Mouse (Mus musculus) neural tube, embryonic 15.5 days (tissue): ENCODE data around the gene Ino80b. TPM values are rescaled to one million over a fixed set of nuclear protein-coding genes. Genes with fewer than 3 reads are reported as not detected.
A peak's percentile ranks its signal among the peaks of the same experiment; 100 is the strongest.

Experiments used
- ATAC-seq: fragments of 200-750 bp; cut with Nextera tagmentation; 2 replicates; pipeline ENCODE4 v1.8.0; 2017; ENCODE audit warnings: mild to moderate bottlenecking, moderate TSS enrichment, moderate library complexity; ENCODE audit not compliant: low FRiP score
- H3K27ac ChIP-seq: fragments of 300-500 bp; sonication (generic); replicated peaks from 2 replicates; pipeline ENCODE4 v1.5.1; 2015; ENCODE audit warnings: mild to moderate bottlenecking, inconsistent platforms
- H3K27me3 ChIP-seq: fragments of 300-500 bp; sonication (generic); replicated peaks from 2 replicates; pipeline ENCODE4 v1.6.1; 2015; ENCODE audit warnings: inconsistent platforms
- H3K36me3 ChIP-seq: fragments of 300-500 bp; sonication (generic); 2 replicates; pipeline ENCODE4 v1.6.1; 2015; ENCODE audit warnings: inconsistent platforms
- H3K4me1 ChIP-seq: fragments of 300-500 bp; sonication (generic); 2 replicates; pipeline ENCODE4 v1.6.1; 2015; ENCODE audit warnings: inconsistent platforms
- H3K4me2 ChIP-seq: fragments of 300-500 bp; sonication (generic); 2 replicates; pipeline ENCODE4 v1.6.1; 2015; ENCODE audit warnings: inconsistent platforms, mild to moderate bottlenecking, moderate library complexity
- H3K4me3 ChIP-seq: fragments of 300-500 bp; sonication (generic); replicated peaks from 2 replicates; pipeline ENCODE4 v1.5.1; 2015; ENCODE audit warnings: mild to moderate bottlenecking, inconsistent platforms
- H3K9ac ChIP-seq: fragments of 300-500 bp; sonication (generic); replicated peaks from 2 replicates; pipeline ENCODE4 v1.6.1; 2015; ENCODE audit warnings: mild to moderate bottlenecking, inconsistent platforms
- H3K9me3 ChIP-seq: fragments of 300-500 bp; sonication (generic); replicated peaks from 2 replicates; pipeline ENCODE4 v1.6.1; 2016; ENCODE audit warnings: inconsistent platforms
- WGBS: fragments of 180-500 bp; shearing (Covaris S2); methylation state at CpG from one replicate; pipeline ENCODE4 v1.1.7; 2015; ENCODE audit warnings: mixed read lengths; 5-methylcytosine and 5-hydroxymethylcytosine counted together
- polyA plus RNA-seq: library from polyadenylated mRNA; unstranded; fragments of >200 nt; fragmentation: Nextera tagmentation; extraction: Ambion mirVana; gene quantifications from 2 replicates; pipeline ENCODE4 v1.2.1, GENCODE M21; 2015

Gene Ino80b
- polyA plus RNA-seq, 1 experiment from 2014 or later: 12.3 TPM

DNA sequence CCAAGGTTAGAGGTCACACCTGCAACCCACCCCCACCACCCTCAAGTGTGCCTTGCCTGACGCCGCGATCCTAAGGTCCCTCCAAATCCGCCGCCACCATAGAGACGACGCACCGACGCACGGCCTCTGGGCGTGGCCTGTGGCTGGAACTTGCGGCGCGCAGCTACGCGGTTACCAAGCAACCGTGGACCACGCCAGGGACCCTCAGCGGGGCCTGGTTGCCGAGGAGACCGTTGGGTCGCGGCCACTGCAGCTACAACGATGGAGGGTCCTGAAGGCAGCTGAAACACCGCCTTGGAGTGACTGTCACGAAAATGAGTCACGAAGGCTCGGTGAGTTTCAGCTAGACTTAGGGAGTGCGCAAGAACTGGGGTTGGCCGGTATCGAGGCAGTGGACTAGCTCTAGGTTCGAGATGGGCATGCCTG lies 31.0 kb upstream of the Ino80b start, which contains the start of the genes Wdr54 and 1700003E16Rik:
Wdr54 (minus strand) TSS at position 139 of the 426 bp plus-strand sequence.
1700003E16Rik (plus strand) TSS at position 146 of the 426 bp plus-strand sequence.
- H3K9ac ChIP-seq: peak within 1 kb of the TSS; percentile 61
- peak; percentile 93 for ATAC-seq
- WGBS: under 1% methylated on average over 32 of the region's 32 CpGs

DNA sequence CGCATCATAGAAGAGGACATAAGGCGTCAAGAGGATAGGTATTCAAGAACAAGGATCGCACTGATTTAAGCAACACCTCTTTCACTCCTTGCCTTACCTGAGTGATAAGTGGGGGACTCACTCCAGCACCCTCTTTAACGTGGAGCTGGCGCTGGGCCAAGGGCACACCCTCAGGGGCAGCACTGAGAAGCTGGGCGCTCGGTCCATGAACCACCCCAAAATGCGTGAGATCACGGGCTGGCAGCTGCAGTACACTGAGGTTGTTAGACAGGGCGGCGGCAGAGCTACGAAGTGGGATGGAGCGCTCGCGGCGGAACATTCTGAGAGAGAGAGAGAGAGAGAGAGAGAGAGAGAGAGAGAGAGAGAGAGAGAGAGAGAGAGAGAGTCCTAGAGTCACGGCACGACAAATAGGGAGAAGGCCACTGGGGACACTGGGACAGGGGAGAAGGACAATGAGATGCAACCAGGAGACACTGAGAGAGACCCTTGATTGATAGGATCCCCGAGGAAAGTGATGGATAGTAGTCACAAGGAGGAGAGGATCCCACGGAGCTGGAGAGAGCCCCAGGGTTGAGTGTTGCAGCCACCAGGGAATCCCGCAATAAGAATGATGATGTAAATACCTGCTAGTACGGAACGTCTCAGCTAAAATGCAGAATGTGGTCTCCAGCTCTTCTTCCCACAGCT lies 30.5 kb upstream of the Ino80b start:
- Histone ChIP-seq H3K9me3 (no peaks in the 10 kb centered on the region), H3K4me3 (peak overlapping the region; percentile 62), H3K36me3 (peaks cover 14% of the 10 kb centered on the region), H3K9ac (peak overlapping the region; percentile 61), H3K27me3 (peaks cover 8% of the 10 kb centered on the region), H3K27ac (peak overlapping the region; percentile 41), H3K4me1 (peaks cover 22% of the 10 kb centered on the region), H3K4me2 (peak overlapping the region; percentile 85)
- peak; percentile 22 for ATAC-seq
- WGBS: 8% methylated on average over 23 of the region's 23 CpGs

More for the DNA sequence above, 31.0 kb upstream of the Ino80b start, which contains the start of the genes Wdr54 and 1700003E16Rik:
- no peaks in the 10 kb centered on the region for H3K9me3 ChIP-seq
- peak within 1 kb of the TSS; percentile 62 for H3K4me3 ChIP-seq
- peaks cover 14% of the 10 kb centered on the region for H3K27me3 ChIP-seq
- peak within 1 kb of the TSS; percentile 85 for H3K4me2 ChIP-seq
- peaks cover 14% of the 10 kb centered on the region for H3K36me3 ChIP-seq
- peaks cover 22% of the 10 kb centered on the region for H3K4me1 ChIP-seq
- H3K27ac ChIP-seq: peak within 1 kb of the TSS; percentile 41

DNA sequence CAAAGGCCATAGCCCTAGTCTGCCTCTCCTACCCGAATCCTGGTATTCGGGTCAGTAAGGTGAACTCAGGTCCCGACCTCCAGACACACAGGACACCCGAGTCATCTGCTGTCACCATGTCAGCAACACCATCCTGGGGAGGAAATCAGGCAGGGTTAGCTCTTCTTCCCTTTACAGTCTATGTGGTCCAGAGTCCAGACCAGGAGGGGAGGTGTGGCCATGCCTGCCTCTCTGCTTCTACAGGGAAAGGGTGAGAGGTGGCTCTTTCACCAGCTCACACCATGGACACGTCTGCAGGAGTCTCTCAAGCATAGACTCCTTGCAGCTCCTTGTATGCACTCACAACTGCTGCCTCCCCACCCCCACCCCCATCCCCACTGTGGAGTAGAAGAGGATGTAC lies 28.3 kb upstream of the Ino80b start:
- no peak overlapping the region for H3K4me2 ChIP-seq
- H3K9me3 ChIP-seq: no peaks in the 10 kb centered on the region
- peaks cover 17% of the 10 kb centered on the region for H3K36me3 ChIP-seq
- no peak overlapping the region for H3K27ac ChIP-seq
- H3K4me1 ChIP-seq: peaks cover 22% of the 10 kb centered on the region
- ATAC-seq: no peak
- H3K27me3 ChIP-seq: no peaks in the 10 kb centered on the region
- no peak overlapping the region for H3K4me3 ChIP-seq
- no peak overlapping the region for H3K9ac ChIP-seq
- 80% methylated on average over 5 of the region's 5 CpGs for WGBS

DNA sequence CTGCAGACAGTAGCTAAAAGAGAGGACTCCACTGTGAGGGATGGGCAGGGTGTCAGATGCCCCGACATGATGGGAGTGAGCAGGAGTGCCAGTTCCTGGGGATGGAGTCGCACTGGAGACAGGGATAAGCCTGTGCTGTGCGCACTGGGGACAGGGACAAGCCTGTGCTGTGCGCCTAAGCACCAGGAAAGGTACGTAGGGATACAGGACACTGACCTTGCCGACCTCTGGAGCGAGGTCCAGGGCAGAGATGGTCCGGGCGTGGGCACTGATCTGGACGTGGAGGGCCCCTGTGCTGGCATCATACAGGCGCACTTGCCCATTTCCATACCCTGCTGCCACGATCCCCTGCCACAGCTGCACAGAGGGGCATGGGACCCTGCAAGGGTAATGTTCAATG lies 27.8 kb upstream of the Ino80b start:
- Histone ChIP-seq H3K36me3 (peaks cover 17% of the 10 kb centered on the region), H3K4me2 (no peak overlapping the region), H3K4me1 (peaks cover 22% of the 10 kb centered on the region), H3K27me3 (no peaks in the 10 kb centered on the region), H3K9ac (no peak overlapping the region), H3K27ac (no peak overlapping the region), H3K9me3 (no peaks in the 10 kb centered on the region), H3K4me3 (no peak overlapping the region)
- no peak for ATAC-seq
- 91% methylated on average over 12 of the region's 12 CpGs for WGBS

DNA sequence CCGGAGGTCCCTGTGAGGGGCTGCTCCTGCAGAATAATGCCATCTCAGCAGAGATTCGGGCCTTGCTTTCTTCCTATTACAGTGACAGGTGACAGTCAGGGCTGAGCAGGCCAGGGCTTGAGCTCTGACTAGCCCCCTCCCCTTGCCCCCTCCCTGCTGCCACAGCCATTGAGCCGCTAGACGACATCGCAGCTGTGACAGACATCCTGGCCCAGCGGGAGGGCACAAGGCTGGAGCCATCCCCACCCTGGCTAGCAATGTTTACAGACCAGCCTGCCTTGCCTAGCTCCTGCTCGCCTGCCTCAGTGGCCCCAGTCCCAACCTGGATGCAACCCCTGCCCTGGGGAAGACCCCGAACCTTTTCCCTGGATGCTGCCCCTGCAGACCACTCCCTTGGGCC lies 26.5 kb upstream of the Ino80b start:
- Histone ChIP-seq H3K4me1 (peaks cover 19% of the 10 kb centered on the region), H3K9me3 (no peaks in the 10 kb centered on the region), H3K4me3 (no peak overlapping the region), H3K36me3 (peaks cover 19% of the 10 kb centered on the region), H3K27me3 (no peaks in the 10 kb centered on the region), H3K9ac (no peak overlapping the region), H3K27ac (no peak overlapping the region), H3K4me2 (no peak overlapping the region)
- ATAC-seq: no peak
- WGBS: 34% methylated on average over 8 of the region's 8 CpGs

DNA sequence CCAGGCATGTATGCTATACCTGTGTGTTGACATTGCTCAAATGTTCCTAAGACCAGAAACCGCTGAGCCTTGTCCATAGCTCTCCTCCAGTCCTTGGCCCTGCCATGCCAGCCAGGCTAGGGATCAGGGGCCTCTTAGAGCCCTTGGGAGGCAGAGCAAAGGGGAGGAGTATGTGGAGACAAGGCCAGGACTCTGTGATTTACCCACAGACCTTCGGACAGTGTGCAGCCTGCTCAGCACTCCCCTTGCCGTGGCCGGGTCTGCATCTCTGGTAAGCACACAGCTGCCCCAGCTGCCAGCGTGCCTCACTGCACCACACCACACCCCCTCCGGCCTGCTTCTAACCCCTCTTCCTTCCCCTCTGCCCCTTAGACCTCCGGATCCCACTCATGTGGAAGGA lies 22.0 kb upstream of the Ino80b start:
- H3K36me3 ChIP-seq: peaks cover 9% of the 10 kb centered on the region; the same call in 1 of the 2 replicates
- no peak overlapping the region for H3K4me2 ChIP-seq
- ATAC-seq: no peak
- no peak overlapping the region for H3K27ac ChIP-seq
- no peaks in the 10 kb centered on the region for H3K9me3 ChIP-seq
- H3K4me3 ChIP-seq: no peak overlapping the region
- peaks cover 9% of the 10 kb centered on the region for H3K4me1 ChIP-seq
- WGBS: 44% methylated on average over 7 of the region's 7 CpGs
- H3K9ac ChIP-seq: no peak overlapping the region
- H3K27me3 ChIP-seq: no peaks in the 10 kb centered on the region

DNA sequence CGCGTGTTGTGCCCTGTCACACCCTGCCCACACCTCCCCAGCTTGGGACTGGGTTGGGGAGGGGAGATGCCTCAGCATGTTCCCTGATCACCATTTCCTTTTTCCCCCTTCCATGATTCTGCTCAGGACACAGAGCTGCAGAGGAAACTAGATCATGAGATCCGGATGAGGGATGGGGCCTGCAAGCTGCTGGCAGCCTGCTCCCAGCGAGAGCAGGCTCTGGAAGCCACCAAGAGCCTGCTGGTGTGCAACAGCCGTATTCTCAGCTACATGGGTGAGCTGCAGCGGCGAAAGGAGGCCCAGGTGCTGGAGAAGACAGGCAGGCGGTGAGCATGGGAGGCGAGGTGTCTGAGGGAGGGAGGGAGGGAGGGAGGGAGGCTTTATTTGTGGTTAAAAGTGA lies 20.6 kb upstream of the Ino80b start:
- Histone ChIP-seq H3K4me2 (no peak overlapping the region), H3K9ac (no peak overlapping the region; the same call in 1 of the 2 replicates), H3K9me3 (no peaks in the 10 kb centered on the region), H3K36me3 (0 out of 2 replicates have a peak, but pooled peaks cover 6% of the 10 kb centered on the region), H3K4me1 (peaks cover 15% of the 10 kb centered on the region), H3K4me3 (no peak overlapping the region), H3K27me3 (no peaks in the 10 kb centered on the region), H3K27ac (no peak overlapping the region)
- 76% methylated on average over 9 of the region's 9 CpGs for WGBS
- ATAC-seq: no peak

DNA sequence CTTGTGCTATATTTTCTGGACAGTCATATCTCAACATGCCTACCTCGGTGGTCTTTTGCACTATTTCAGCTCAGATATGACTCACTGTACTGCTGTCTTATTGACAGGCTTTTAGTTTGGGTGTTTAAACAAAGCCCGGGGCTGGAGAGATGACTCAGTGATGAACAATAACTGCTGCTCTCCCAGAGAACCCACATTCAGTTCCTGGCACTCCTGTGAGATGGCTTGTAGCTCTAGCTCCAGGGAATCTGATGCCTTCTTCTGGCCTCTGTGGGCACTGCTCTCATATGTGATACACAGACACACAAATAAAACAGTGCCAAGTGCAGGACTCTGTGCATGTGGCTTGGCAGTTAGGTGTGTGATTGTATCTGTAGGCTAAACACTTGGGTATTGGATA lies 20.0 kb upstream of the Ino80b start:
- no peak overlapping the region for H3K9ac ChIP-seq
- peaks cover 15% of the 10 kb centered on the region for H3K4me1 ChIP-seq
- H3K27me3 ChIP-seq: no peaks in the 10 kb centered on the region
- no peak for ATAC-seq
- no peak overlapping the region for H3K4me2 ChIP-seq
- H3K36me3 ChIP-seq: 0 out of 2 replicates have a peak, but pooled peaks cover 6% of the 10 kb centered on the region
- H3K4me3 ChIP-seq: no peak overlapping the region
- no peak overlapping the region for H3K27ac ChIP-seq
- H3K9me3 ChIP-seq: no peaks in the 10 kb centered on the region
- 79% methylated on average over 2 of the region's 2 CpGs for whole genome bisulfite sequencing

DNA sequence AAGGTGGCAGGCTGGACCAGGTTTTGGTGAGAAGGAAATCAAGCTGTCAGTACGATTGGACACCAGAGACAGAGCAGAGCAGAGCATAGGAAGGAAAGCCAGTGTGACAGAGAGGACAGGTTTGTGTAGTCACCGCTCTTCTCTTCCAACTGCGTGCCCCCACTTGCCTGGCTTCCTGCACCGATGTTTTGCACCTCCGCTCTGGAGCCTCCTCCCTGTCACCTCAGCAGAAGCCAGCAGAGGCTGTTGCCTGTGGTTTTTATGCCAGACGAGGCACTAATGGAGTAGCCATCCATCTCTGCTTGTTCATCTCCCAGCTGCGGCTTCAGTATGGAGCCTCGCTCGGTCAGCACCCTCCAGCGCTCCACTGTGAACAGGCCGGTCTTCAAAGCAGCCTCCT lies 17.7 kb upstream of the Ino80b start:
- WGBS: 37% methylated on average over 11 of the region's 11 CpGs

DNA sequence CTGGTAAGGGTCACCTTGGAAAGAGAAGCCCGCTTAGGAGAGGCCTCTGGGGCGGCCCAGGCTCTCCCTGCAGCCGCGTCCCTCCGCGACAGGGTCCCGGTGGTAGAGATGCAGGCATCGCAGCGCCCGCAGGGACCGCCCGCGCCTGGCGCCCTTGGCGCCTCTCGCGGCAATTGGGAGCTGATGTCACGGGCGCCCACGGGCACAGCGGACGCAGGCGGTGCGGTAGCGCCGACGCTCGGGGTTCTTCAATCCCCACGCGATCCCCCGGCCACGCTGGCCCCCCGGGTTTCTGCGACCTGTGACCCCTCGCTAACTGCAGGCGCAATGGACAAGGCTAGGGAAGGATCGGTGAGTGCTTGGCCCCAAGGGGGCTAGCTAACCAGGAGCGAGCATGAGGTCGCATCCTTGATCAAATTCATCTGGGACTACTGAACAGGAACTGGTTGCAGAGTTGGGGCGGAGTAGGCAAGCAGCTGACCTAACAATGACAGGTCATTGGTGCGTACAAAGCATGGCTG lies 17.0 kb upstream of the Ino80b start:
- peak; percentile 32; the same call in 1 of the 2 replicates for ATAC-seq
- WGBS: 3% methylated on average over 41 of the region's 41 CpGs
- H3K27ac ChIP-seq: 0 out of 2 replicates have a peak overlapping the region, but pooled peaks have one; percentile 1

More for the DNA sequence above, 17.7 kb upstream of the Ino80b start:
- no peak for ATAC-seq
- peak overlapping the region; percentile 80 for H3K4me2 ChIP-seq
- no peak overlapping the region for H3K4me3 ChIP-seq
- H3K4me1 ChIP-seq: peaks cover 36% of the 10 kb centered on the region
- no peak overlapping the region for H3K27ac ChIP-seq
- H3K9ac ChIP-seq: peak overlapping the region; percentile 57; the same call in 1 of the 2 replicates
- 0 out of 2 replicates have a peak, but pooled peaks cover 3% of the 10 kb centered on the region for H3K36me3 ChIP-seq
- H3K27me3 ChIP-seq: no peaks in the 10 kb centered on the region
- no peaks in the 10 kb centered on the region for H3K9me3 ChIP-seq

DNA sequence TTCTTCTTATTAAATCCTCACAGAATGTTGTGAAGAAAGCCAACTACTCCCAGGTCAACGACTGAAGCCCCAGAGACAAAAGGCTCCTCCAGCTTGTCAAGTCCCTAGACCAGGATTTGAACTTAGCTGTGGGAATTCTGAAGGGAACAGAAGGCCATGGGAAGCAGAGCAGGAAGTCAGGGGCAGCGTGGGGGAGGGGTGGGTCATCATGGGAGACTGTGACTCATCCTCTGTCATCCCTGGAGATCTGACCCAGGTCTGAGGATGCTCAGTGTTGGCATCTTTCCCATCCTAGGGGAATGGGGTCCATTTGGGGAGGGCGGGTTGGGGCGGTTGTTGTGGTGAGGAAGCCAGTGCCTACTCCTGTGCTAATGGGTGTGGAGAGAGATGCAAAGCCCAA lies 16.4 kb upstream of the Ino80b start:
- Histone ChIP-seq H3K4me2 (peak overlapping the region; percentile 80), H3K27ac (0 out of 2 replicates have a peak overlapping the region, but pooled peaks have one; percentile 1), H3K4me1 (peaks cover 48% of the 10 kb centered on the region), H3K9ac (peak overlapping the region; percentile 57), H3K36me3 (0 out of 2 replicates have a peak, but pooled peaks cover under 1% of the 10 kb centered on the region), H3K4me3 (peak overlapping the region; percentile 41), H3K27me3 (0 out of 2 replicates have a peak, but pooled peaks cover under 1% of the 10 kb centered on the region), H3K9me3 (no peaks in the 10 kb centered on the region)
- 39% methylated on average over 4 of the region's 4 CpGs for WGBS
- 0 out of 2 replicates have a peak, but pooled peaks have one; percentile 3 for ATAC-seq

More for the DNA sequence above, 17.0 kb upstream of the Ino80b start:
- Histone ChIP-seq H3K4me1 (peaks cover 42% of the 10 kb centered on the region), H3K4me2 (peak overlapping the region; percentile 80), H3K9me3 (no peaks in the 10 kb centered on the region), H3K36me3 (0 out of 2 replicates have a peak, but pooled peaks cover 3% of the 10 kb centered on the region), H3K9ac (peak overlapping the region; percentile 57), H3K4me3 (peak overlapping the region; percentile 41), H3K27me3 (no peaks in the 10 kb centered on the region)
